Mouse (Mus musculus): ENCODE measurements around the gene Itga6. TPM values are rescaled to one million over a fixed set of nuclear protein-coding genes. Genes with fewer than 3 reads are reported as not detected.
A peak's percentile ranks its signal among the peaks of the same experiment; 100 is the strongest.

Itga6 gene
- polyA plus RNA-seq, 1 experiment from 2014 or later: 25.9 TPM

- ATAC-seq (ENCODE audit: low FRiP score): no peak
- H3K27ac ChIP-seq: no peak overlapping the region
- H3K4me1 ChIP-seq (replicated peaks): peaks cover 4% of the 10 kb centered on the region
Measured at GRCm38 (mm10) chr2:71739173-71739860, 6.1 kb upstream of the Itga6 start.

GRCm38 (mm10) chr2:71742557-71742956 is 2.9 kb upstream of the Itga6 start:
- 64% methylated on average over 4 of the region's 4 CpGs for WGBS
- no peak overlapping the region for H3K27ac ChIP-seq
- H3K4me1 ChIP-seq (replicated peaks): peaks cover 18% of the 10 kb centered on the region
- no peaks in the 10 kb centered on the region for H3K36me3 ChIP-seq
- no peak overlapping the region for H3K4me3 ChIP-seq
- H3K4me2 ChIP-seq: no peak overlapping the region
- ATAC-seq (ENCODE audit: low FRiP score): no peak
- no peak overlapping the region for H3K9ac ChIP-seq
- no peaks in the 10 kb centered on the region for H3K9me3 ChIP-seq
- peaks cover 15% of the 10 kb centered on the region; the same call in 1 of the 2 replicates for H3K27me3 ChIP-seq

More at GRCm38 (mm10) chr2:71739173-71739860, 6.1 kb upstream of the Itga6 start:
- Histone ChIP-seq H3K4me2 (no peak overlapping the region), H3K4me3 (no peak overlapping the region), H3K9me3 (no peaks in the 10 kb centered on the region), H3K9ac (no peak overlapping the region), H3K27me3 (0 out of 2 replicates have a peak, but pooled peaks cover 5% of the 10 kb centered on the region), H3K36me3 (no peaks in the 10 kb centered on the region)
- WGBS: 71% methylated on average over 9 of the region's 9 CpGs

- Histone ChIP-seq H3K9me3 (no peaks in the 10 kb centered on the region), H3K4me3 (no peak overlapping the region), H3K36me3 (no peaks in the 10 kb centered on the region), H3K27ac (no peak overlapping the region), H3K9ac (no peak overlapping the region), H3K27me3 (peaks cover 15% of the 10 kb centered on the region; the same call in 1 of the 2 replicates), H3K4me1 (replicated peaks) (peaks cover 18% of the 10 kb centered on the region), H3K4me2 (no peak overlapping the region)
- 66% methylated on average over 7 of the region's 7 CpGs for WGBS
- ATAC-seq (ENCODE audit: low FRiP score): no peak
Measured at GRCm38 (mm10) chr2:71743377-71743776, 2.0 kb upstream of the Itga6 start.

GRCm38 (mm10) chr2:71744320-71744719 is 1.1 kb upstream of the Itga6 start:
- H3K4me3 ChIP-seq: no peak overlapping the region
- H3K27ac ChIP-seq: no peak overlapping the region
- no peaks in the 10 kb centered on the region for H3K9me3 ChIP-seq
- WGBS: 10% methylated on average over 9 of the region's 9 CpGs
- H3K4me1 ChIP-seq (replicated peaks): peaks cover 20% of the 10 kb centered on the region
- no peaks in the 10 kb centered on the region for H3K36me3 ChIP-seq
- H3K27me3 ChIP-seq: peaks cover 15% of the 10 kb centered on the region; the same call in 1 of the 2 replicates
- H3K4me2 ChIP-seq: no peak overlapping the region
- no peak overlapping the region for H3K9ac ChIP-seq
- no peak for ATAC-seq (ENCODE audit: low FRiP score)

GRCm38 (mm10) chr2:71744861-71745507 is 432 bp upstream of the Itga6 start:
- no peak overlapping the region for H3K4me3 ChIP-seq
- 9% methylated on average over 11 of the region's 11 CpGs for WGBS
- H3K4me1 ChIP-seq (replicated peaks): peaks cover 26% of the 10 kb centered on the region
- peaks cover 15% of the 10 kb centered on the region; the same call in 1 of the 2 replicates for H3K27me3 ChIP-seq
- H3K9ac ChIP-seq: no peak overlapping the region
- H3K4me2 ChIP-seq: no peak overlapping the region
- H3K27ac ChIP-seq: no peak overlapping the region
- H3K9me3 ChIP-seq: no peaks in the 10 kb centered on the region
- H3K36me3 ChIP-seq: no peaks in the 10 kb centered on the region
- ATAC-seq (ENCODE audit: low FRiP score): no peak

- peaks cover 32% of the 10 kb centered on the region for H3K4me1 ChIP-seq (replicated peaks)
- H3K36me3 ChIP-seq: no peaks in the 10 kb centered on the region
- no peak overlapping the region for H3K4me2 ChIP-seq
- no peak for ATAC-seq (ENCODE audit: low FRiP score)
- H3K27ac ChIP-seq: no peak overlapping the region
- WGBS: 93% methylated on average over 5 of the region's 5 CpGs
- no peak overlapping the region for H3K9ac ChIP-seq
- H3K27me3 ChIP-seq: peaks cover 11% of the 10 kb centered on the region; the same call in 1 of the 2 replicates
- H3K9me3 ChIP-seq: no peaks in the 10 kb centered on the region
- no peak overlapping the region for H3K4me3 ChIP-seq
Measured at GRCm38 (mm10) chr2:71748451-71748850, 3.0 kb downstream of the Itga6 start.

GRCm38 (mm10) chr2:71749367-71750086 is 4.1 kb downstream of the Itga6 start:
- peak overlapping the region; percentile 31 for H3K4me2 ChIP-seq
- H3K4me3 ChIP-seq: 0 out of 2 replicates have a peak overlapping the region, but pooled peaks have one; percentile 0
- no peak for ATAC-seq (ENCODE audit: low FRiP score)
- no peaks in the 10 kb centered on the region for H3K36me3 ChIP-seq
- peak overlapping the region; percentile 69; the same call in 1 of the 2 replicates for H3K27ac ChIP-seq
- peaks cover 10% of the 10 kb centered on the region; the same call in 1 of the 2 replicates for H3K27me3 ChIP-seq
- H3K9me3 ChIP-seq: no peaks in the 10 kb centered on the region
- H3K4me1 ChIP-seq (replicated peaks): peaks cover 26% of the 10 kb centered on the region
- H3K9ac ChIP-seq: no peak overlapping the region
- 34% methylated on average over 13 of the region's 13 CpGs for WGBS

- H3K27me3 ChIP-seq: peaks cover 10% of the 10 kb centered on the region; the same call in 1 of the 2 replicates
- 0 out of 2 replicates have a peak overlapping the region, but pooled peaks have one; percentile 0 for H3K4me3 ChIP-seq
- H3K4me2 ChIP-seq: peak overlapping the region; percentile 31
- no peaks in the 10 kb centered on the region for H3K9me3 ChIP-seq
- peak overlapping the region; percentile 69; the same call in 1 of the 2 replicates for H3K27ac ChIP-seq
- H3K36me3 ChIP-seq: no peaks in the 10 kb centered on the region
- WGBS: 41% methylated on average over 10 of the region's 10 CpGs
- no peak overlapping the region for H3K9ac ChIP-seq
- ATAC-seq (ENCODE audit: low FRiP score): no peak
- H3K4me1 ChIP-seq (replicated peaks): peaks cover 20% of the 10 kb centered on the region
Measured at GRCm38 (mm10) chr2:71750087-71750453, 4.7 kb downstream of the Itga6 start.

- H3K4me2 ChIP-seq: no peak overlapping the region
- 79% methylated on average over 8 of the region's 8 CpGs for WGBS
- no peaks in the 10 kb centered on the region for H3K36me3 ChIP-seq
- peaks cover 10% of the 10 kb centered on the region; the same call in 1 of the 2 replicates for H3K27me3 ChIP-seq
- no peak for ATAC-seq (ENCODE audit: low FRiP score)
- H3K9ac ChIP-seq: no peak overlapping the region
- H3K9me3 ChIP-seq: no peaks in the 10 kb centered on the region
- H3K4me3 ChIP-seq: no peak overlapping the region
- H3K27ac ChIP-seq: no peak overlapping the region; the same call in 1 of the 2 replicates
- H3K4me1 ChIP-seq (replicated peaks): peaks cover 14% of the 10 kb centered on the region
Measured at GRCm38 (mm10) chr2:71751336-71751735, 5.9 kb downstream of the Itga6 start.

GRCm38 (mm10) chr2:71751863-71752262 is 6.4 kb downstream of the Itga6 start:
- H3K27me3 ChIP-seq: peaks cover 5% of the 10 kb centered on the region; the same call in 1 of the 2 replicates
- H3K27ac ChIP-seq: no peak overlapping the region; the same call in 1 of the 2 replicates
- H3K4me3 ChIP-seq: no peak overlapping the region
- H3K9ac ChIP-seq: no peak overlapping the region
- H3K9me3 ChIP-seq: no peaks in the 10 kb centered on the region
- peaks cover 14% of the 10 kb centered on the region for H3K4me1 ChIP-seq (replicated peaks)
- no peak overlapping the region for H3K4me2 ChIP-seq
- ATAC-seq (ENCODE audit: low FRiP score): no peak
- WGBS: 83% methylated on average over 2 of the region's 2 CpGs
- H3K36me3 ChIP-seq: no peaks in the 10 kb centered on the region

GRCm38 (mm10) chr2:71752383-71752782 is 7.0 kb downstream of the Itga6 start:
- H3K27ac ChIP-seq: no peak overlapping the region
- no peak overlapping the region for H3K4me3 ChIP-seq
- no peak for ATAC-seq (ENCODE audit: low FRiP score)
- H3K27me3 ChIP-seq: no peaks in the 10 kb centered on the region
- H3K9me3 ChIP-seq: no peaks in the 10 kb centered on the region
- H3K4me2 ChIP-seq: no peak overlapping the region
- H3K4me1 ChIP-seq (replicated peaks): peaks cover 14% of the 10 kb centered on the region
- no peaks in the 10 kb centered on the region for H3K36me3 ChIP-seq
- no peak overlapping the region for H3K9ac ChIP-seq
- 89% methylated on average over 2 of the region's 2 CpGs for WGBS

GRCm38 (mm10) chr2:71753161-71753560 is 7.7 kb downstream of the Itga6 start:
- Histone ChIP-seq H3K9ac (no peak overlapping the region), H3K27ac (no peak overlapping the region), H3K9me3 (no peaks in the 10 kb centered on the region), H3K36me3 (no peaks in the 10 kb centered on the region), H3K4me1 (replicated peaks) (peaks cover 14% of the 10 kb centered on the region), H3K27me3 (no peaks in the 10 kb centered on the region), H3K4me3 (no peak overlapping the region), H3K4me2 (no peak overlapping the region)
- ATAC-seq (ENCODE audit: low FRiP score): no peak
- 85% methylated on average over 4 of the region's 4 CpGs for WGBS
